Mouse (Mus musculus) limb, embryonic 11.5 days (tissue): Measurements from ENCODE around the gene Limch1. TPM values are rescaled to one million over a fixed set of nuclear protein-coding genes. Genes with fewer than 3 reads are reported as not detected.

Experiments used
- ATAC-seq: fragments of 200-750 bp; cut with Nextera tagmentation; 2 replicates; pipeline ENCODE4 v1.8.0; 2017; ENCODE audit warnings: low read depth; ENCODE audit not compliant: insufficient number of reproducible peaks, low FRiP score, low TSS enrichment
- DNase-seq: peaks from one replicate; pipeline ENCODE4 v3.0.0-alpha.2; 2015; ENCODE audit warnings: low spot score
- H3K27ac ChIP-seq: fragments of 300-500 bp; sonication (generic); replicated peaks from 2 replicates; pipeline ENCODE4 v1.5.1; 2014; ENCODE audit warnings: low read depth, mild to moderate bottlenecking, low read length
- H3K27me3 ChIP-seq: fragments of 300-500 bp; sonication (generic); 2 replicates; pipeline ENCODE4 v1.6.1; 2014; ENCODE audit warnings: mild to moderate bottlenecking, low read length, mixed read lengths; ENCODE audit not compliant: control insufficient read depth, insufficient read depth
- H3K36me3 ChIP-seq: fragments of 300-500 bp; sonication (generic); 2 replicates; pipeline ENCODE4 v1.6.1; 2014; ENCODE audit warnings: mild to moderate bottlenecking, low read length, moderate library complexity, mixed read lengths; ENCODE audit not compliant: control insufficient read depth, insufficient read depth
- H3K4me1 ChIP-seq: fragments of 300-500 bp; sonication (generic); 2 replicates; pipeline ENCODE4 v1.6.1; 2014; ENCODE audit warnings: low read length, mixed read lengths; ENCODE audit not compliant: control insufficient read depth, insufficient read depth
- H3K4me2 ChIP-seq: fragments of 300-500 bp; sonication (generic); 2 replicates; pipeline ENCODE4 v1.6.1; 2014; ENCODE audit warnings: low read depth, mild to moderate bottlenecking, moderate library complexity; ENCODE audit not compliant: severe bottlenecking
- H3K4me3 ChIP-seq: fragments of 300-500 bp; sonication (generic); 2 replicates; pipeline ENCODE4 v1.5.1; 2014; ENCODE audit warnings: low read depth, low read length
- H3K9ac ChIP-seq: fragments of 300-500 bp; sonication (generic); 2 replicates; pipeline ENCODE4 v1.6.1; 2014; ENCODE audit warnings: mild to moderate bottlenecking, low read length
- H3K9me3 ChIP-seq: fragments of 300-500 bp; sonication (generic); 2 replicates; pipeline ENCODE4 v1.6.1; 2016; ENCODE audit warnings: low read length; ENCODE audit not compliant: control insufficient read depth
- WGBS: fragments of 180-500 bp; shearing (Covaris S2); extraction: QIAGEN DNeasy Blood & Tissue Kit; methylation state at CpG from one replicate; pipeline ENCODE4 v1.1.7; 2014; 5-methylcytosine and 5-hydroxymethylcytosine counted together
- microRNA-seq: library from miRNA; unstranded; fragments of <30 nt; microRNA quantifications from one replicate; pipeline ENCODE4, GENCODE M21; 2016
- polyA plus RNA-seq: library from polyadenylated mRNA; unstranded; fragments of >200 nt; fragmentation: Nextera tagmentation; extraction: Ambion mirVana; gene quantifications from 2 replicates; pipeline ENCODE4 v1.2.1, GENCODE M21; 2014

The Limch1 gene
- polyA plus RNA-seq, 1 experiment from 2014 or later = 39.7 TPM

DNA sequence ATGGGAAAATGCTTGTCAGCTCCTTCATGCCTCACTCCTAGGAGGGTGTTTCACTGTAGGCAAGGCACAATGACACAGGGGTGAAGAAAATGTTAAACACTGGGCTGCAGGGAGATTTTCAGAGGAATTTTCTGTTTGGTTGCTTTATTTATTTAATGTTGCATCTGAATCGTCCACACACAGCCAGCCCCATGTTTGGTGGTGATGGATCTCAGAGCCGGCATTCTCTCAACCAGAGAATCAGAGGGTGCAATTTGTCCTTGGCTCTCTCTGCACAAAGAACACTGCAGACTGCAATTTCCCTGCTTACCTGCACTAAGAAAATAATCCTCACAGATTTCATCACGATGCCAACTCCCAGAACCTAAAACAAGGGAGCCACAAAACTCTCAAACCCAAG is 357.4 kb downstream of the Limch1 start:
- Histone ChIP-seq H3K9ac (no peak overlapping the region), H3K4me1 (0 out of 2 replicates have a peak, but pooled peaks cover 2% of the 10 kb centered on the region), H3K27me3 (peaks cover 58% of the 10 kb centered on the region), H3K36me3 (no peaks in the 10 kb centered on the region), H3K27ac (no peak overlapping the region), H3K4me2 (no peak overlapping the region), H3K9me3 (no peaks in the 10 kb centered on the region), H3K4me3 (no peak overlapping the region)
- WGBS = 7% methylated on average over 3 of the region's 3 CpGs
- DNase-seq (no peak), ATAC-seq (no peak)

DNA sequence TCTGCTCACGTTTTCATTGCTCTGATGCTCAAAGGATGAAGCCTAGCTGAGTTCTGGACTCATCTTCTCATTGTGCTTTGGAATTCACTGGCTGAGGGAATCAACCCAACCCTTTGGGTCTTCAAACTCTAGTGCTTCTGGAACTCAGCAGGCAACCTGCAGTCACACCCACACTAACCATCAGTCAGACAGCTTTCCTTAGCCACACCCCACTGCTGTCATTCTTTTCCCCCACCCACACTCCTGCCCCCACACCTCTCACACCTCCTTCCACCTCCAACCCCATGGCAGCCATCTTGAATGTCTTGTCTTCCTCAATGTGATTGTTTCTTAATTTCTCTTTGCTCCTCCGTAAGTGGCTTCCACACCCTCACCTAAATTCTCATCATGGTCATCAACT is 360.6 kb downstream of the Limch1 start:
- Histone ChIP-seq H3K4me1 (no peaks in the 10 kb centered on the region), H3K9me3 (no peaks in the 10 kb centered on the region), H3K4me3 (no peak overlapping the region), H3K4me2 (no peak overlapping the region), H3K27ac (no peak overlapping the region), H3K27me3 (peaks cover 36% of the 10 kb centered on the region), H3K9ac (no peak overlapping the region), H3K36me3 (no peaks in the 10 kb centered on the region)
- no peak for ATAC-seq
- no peak for DNase-seq
- WGBS = 95% methylated on average over 2 of the region's 2 CpGs

Small RNA genes within 50 kb of the gene (microRNA-seq; reads per million reads assigned to microRNA genes)
- not detected for gene Gm23841

Other genes with a start within 250 kb of the Limch1 start
- gene Apbb2, start 127.0 kb upstream of the Limch1 start, polyA plus RNA-seq = 37.9 and 38.5 TPM in 2 replicates
- 42.6 and 57.8 TPM in 2 replicates for gene Uchl1, start 69.7 kb upstream of the Limch1 start, polyA plus RNA-seq